Mouse (Mus musculus): ENCODE results near the gene Rxra.

Gene Rxra

DNA sequence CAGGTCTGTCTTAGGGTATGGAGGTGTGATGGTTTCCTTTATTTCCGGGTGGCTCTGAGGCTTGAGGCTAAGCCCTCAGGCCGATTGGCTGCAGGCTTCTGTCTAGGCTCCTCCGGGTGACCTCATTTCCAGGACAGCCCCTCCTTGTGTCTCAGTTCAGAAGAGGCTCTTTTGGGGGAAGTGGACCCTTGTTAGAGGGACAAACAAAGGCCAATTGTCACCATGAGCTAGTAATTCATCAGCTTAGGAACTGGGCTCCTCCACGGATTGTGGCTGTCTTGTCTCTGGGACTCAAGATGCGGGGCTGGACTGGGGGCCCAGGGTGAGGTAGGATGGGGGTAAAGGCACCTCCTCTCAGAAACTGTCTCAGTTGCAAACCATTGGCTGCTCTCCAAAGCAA, 5.5 kb upstream of the Rxra start:
- DNase-seq (ENCODE audit: low read depth): no peak

- DNase-seq (ENCODE audit: low read depth): peak; percentile 94
These were observed 4.6 kb upstream of the Rxra start for GRCm38 (mm10) chr2:27671633-27672091.

DNA sequence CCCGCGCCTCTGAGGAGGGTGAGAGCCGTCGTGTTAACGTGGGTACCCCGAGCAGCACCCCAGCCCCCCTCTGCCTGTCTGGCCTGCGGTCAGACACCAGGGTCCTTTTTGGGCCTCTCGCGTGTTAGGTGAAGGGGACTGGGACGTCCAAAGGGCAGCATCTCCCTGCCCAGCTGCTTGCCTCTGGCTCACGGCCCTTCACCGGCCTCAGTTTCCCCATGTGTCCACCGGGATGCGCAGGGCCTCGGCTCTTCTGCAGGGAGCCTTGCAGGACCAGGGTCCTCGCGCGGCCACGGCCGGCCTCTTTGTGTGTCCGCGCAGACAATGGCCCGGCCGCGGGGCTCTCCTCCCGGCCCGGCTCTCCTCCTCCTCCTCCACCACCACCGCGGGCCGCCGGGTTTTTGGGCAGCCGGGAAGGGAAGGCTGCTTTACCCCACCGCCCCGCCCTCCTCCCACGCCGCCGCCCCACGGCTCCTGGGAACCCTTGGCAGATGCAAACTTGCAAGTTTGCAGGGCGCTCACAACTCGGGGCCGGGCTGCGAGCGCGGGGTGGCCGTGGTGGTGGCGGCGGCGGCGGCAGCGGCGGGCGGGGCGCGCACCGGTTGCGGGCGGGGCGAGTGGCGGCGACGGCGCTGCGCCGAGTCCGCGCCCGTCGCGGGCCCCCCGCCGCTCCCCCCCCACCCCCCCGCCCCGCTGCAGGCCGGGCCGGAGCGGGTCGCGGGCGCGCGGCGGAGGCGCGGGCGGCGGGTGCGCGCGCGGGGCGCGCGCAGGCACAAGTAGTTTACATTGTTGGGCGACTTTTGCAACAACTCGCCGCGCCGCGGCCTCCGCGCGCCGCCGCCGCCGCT, 462 bp downstream of the Rxra start:
- DNase-seq (ENCODE audit: low read depth): peak; percentile 87

DNA sequence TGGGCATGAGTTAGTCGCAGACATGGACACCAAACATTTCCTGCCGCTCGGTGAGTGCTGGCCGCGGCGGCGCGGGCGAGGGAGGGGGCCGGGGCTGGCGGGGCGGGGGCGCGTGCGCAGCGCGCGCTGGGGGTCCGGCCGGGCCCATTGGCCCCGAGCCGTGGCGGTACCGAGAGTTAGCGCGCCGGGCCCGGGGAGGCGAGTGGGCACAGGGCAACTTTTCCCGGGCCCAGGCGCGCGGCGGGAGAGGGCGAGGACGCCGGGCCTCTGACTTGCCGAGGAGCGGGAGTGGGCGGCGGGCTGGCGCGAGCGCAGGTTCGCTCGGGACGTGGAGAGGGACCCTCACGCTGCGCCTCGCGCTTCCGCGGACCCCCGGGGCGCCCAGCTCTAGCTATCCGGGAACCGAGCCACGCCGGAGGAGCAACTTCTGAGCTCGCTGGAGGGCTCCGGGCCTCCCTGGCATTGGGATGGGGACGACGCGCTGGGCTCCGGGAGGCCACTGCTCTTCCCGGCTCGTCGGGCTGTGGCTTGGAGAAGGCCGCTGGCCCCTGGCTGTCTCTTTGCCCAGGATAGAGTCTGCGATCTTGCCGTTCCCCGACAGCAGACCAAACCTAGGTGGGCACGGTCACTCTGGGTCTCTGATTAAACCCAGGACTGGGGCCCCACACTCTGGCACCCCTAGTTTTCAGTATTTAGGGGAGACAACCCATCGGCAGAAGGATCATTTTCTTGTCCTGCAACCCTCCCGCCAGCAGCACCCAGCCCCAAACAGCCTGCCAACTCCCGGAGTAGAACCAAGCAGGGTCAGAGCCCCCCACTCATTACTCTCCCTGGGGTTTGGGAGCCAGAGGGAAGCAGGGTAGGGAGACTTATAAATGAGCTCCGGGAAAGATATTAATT, 1.4 kb downstream of the Rxra start:
- peak; percentile 62 for DNase-seq (ENCODE audit: low read depth)

DNA sequence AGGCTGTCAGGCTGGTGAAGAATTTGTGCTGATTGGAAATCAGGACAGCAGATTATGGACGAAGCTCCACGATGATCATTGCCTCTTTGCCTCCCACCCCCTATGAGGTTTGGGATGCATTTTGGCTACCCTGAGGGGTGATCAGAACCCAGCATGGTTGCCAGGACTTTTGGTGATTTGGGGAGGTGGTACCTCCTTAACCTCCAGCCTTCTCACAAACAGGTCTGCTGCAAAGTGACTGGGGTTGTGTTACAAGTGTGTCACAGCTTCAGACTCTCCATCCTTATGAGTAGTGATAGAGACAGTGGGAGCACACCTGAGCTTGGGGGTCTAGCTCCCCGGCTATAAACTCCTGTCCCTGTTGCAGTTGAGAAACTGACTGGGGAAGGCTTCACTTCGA, 2.1 kb downstream of the Rxra start:
- DNase-seq (ENCODE audit: low read depth): no peak

GRCm38 (mm10) chr2:27678836-27679480, 2.7 kb downstream of the Rxra start:
- no peak for DNase-seq (ENCODE audit: low read depth)

DNA sequence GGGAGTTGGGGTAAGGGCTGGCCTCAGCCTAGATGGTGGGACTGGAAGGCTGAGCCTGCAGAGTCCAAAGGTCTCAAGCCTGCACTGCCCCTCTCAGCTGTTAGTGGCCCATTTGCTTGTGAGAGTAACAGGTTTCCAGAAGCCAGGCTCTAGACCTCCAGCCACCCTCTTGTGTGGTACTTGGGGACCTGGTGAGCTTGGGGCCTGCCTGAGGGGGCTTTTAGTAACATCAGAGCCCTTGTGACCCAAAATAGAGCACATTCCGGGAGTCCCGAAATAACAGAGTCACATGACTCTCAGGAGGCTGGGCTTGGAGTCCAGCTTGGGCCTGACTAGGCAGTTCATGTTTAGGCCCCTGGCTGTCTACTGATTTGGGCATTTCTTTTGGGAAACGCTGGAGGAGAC, 3.4 kb downstream of the Rxra start:
- DNase-seq (ENCODE audit: low read depth): peak; percentile 67

DNA sequence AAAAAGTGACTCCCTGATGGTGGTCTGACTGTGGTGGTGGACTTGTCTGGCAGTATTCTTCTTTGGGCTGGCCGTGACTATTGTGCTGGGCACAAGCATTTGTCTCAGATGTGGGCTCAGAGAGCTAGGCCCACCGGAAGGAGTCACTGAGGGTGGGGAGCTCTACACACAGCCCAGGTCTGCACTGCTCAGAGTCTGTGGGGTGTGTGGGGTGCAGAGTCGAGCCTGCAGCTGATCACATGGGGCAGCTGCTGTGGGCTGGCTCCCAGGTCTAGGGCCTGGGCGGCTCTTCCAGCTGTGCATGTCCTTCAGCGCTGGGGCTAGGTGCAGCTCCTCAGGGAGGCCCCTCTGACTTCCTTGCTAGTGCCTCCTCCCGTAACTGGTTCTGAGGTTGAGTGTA, 3.8 kb downstream of the Rxra start:
- no peak for DNase-seq (ENCODE audit: low read depth)

DNA sequence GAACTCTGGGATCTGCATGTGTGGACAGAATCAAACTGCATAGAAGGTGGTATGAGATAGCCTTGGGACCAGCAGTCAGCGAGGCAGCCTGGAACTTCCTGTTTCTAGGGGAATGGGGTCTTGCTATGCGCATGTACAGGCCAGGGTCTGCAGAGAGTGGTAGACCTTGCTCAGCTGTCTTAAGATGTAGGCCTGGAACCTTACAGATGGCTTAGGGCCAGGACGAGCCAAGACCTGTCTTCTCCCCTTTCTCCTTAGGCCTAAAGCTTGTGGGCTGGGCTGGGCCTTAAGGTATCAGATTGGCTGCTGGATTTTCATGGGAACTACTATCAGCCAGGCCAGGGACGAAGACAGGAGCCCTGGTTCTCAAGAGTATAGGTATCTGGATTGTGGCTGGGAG, 4.4 kb downstream of the Rxra start:
- DNase-seq (ENCODE audit: low read depth): no peak

GRCm38 (mm10) chr2:27681426-27681825, 5.2 kb downstream of the Rxra start:
- no peak for DNase-seq (ENCODE audit: low read depth)

- no peak for DNase-seq (ENCODE audit: low read depth)
These were observed 5.9 kb downstream of the Rxra start for GRCm38 (mm10) chr2:27682096-27682495.

- DNase-seq (ENCODE audit: low read depth): no peak
These were observed 7.9 kb downstream of the Rxra start for GRCm38 (mm10) chr2:27684017-27684657.

DNA sequence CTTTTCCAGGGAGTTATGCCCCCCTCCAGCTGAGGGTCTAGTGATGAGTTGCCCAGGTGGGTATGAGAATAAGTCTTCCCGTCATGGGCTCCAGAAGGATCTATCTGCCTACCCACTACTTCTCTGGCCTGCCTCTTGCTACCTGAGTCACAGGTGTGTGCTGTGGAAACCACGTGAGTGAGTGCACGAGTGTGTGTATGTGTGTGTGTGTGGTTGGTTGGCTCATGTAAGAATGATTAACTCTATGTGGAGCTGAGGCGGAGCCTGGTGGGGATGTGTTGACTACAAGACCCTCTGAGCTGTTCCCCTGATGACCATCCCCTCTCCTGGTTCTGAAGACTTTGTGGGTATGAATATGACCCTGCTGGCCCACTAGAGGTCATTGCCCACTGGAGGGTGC, 9.7 kb downstream of the Rxra start:
- no peak for DNase-seq (ENCODE audit: low read depth)

- DNase-seq (ENCODE audit: low read depth): no peak
These were observed 10.1 kb downstream of the Rxra start for GRCm38 (mm10) chr2:27686335-27686734.

DNA sequence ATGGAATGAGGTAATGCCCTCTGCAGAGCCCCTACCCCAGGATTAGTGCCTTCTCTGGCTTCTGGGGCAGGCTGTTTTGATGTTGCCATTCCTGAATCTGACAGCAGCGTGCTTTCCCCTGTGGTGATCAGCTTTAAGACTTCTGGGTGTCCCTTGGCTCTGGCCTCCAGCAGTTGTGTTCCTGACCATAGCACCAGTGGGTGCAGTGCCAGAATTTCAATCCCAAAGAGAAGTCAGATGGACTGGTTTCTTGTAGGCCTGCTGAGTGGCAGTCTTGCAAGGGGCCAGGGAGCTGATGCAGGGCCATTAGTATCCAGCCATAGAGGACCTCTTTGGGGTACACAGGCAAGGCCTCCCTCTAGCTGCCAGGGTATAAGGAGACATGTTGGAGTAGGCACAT, 10.8 kb downstream of the Rxra start:
- DNase-seq (ENCODE audit: low read depth): no peak

DNA sequence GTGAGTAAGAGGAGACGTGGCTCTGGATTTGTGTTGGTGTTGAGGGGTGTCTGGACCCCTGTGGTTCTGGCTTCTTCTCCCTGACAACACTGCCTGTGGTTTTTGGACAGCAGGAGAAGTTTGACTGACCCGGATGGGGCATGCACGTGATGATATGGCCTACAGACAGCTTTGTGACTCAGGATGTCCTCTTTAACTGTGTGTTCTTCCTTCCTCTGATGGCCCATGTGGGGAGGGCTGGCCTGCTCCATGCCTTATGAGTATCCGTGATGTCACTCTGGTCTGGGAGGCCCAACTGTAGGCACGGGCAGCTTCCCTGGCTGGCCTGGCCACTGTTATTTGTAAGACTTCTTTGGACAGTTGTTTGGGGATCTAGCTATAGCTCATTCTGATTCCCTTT, 11.7 kb downstream of the Rxra start:
- DNase-seq (ENCODE audit: low read depth): no peak

GRCm38 (mm10) chr2:27690714-27691113, 14.5 kb downstream of the Rxra start:
- DNase-seq (ENCODE audit: low read depth): no peak

DNA sequence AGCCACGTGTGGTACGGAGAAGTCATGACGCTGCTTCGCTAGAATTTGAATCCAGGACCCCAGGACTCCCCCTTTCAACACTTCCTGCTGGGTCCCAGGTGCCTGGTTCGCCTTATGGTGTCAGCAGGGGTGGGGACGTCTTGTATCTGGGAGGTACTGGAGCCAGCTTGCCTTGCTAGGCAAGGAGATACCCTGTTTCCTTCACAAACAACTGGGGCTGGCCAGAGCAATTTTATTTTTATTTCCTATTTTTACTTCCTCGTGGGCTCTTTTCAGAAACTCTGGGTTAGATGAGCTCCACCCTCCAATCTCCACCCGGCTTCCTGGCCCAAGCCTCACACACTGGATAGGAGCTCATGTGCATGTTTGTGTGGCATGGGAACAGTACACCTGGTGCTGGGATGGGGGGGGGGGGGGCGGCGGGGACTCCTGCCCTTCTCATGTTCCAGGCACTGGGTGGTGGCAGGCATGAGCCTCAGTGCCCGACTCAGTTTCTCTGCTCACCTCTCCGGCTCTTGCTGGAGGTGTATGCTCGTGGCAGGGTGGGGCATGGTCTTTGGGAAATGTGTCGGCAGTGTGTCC, 15.0 kb downstream of the Rxra start:
- no peak for DNase-seq (ENCODE audit: low read depth)

DNA sequence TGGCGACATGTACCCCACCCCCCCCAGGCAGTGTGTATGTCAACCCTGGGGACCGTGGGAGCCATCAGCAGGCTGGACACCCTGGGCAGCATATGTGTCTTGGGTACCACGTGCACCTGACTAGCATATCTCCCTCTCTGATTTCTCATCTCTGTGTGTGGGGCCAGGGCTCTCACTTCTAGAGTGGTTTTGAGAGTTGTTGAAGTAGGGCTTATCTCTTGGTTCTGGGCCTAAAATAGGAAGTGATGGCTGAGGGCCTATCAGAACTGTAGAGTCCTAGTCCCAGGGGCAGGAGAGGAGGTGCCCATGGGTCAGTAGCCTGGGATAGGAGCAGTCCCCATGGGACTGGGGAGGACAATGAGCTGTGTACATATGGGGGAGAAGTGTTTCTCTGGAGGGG, 16.4 kb downstream of the Rxra start:
- no peak for DNase-seq (ENCODE audit: low read depth)

DNA sequence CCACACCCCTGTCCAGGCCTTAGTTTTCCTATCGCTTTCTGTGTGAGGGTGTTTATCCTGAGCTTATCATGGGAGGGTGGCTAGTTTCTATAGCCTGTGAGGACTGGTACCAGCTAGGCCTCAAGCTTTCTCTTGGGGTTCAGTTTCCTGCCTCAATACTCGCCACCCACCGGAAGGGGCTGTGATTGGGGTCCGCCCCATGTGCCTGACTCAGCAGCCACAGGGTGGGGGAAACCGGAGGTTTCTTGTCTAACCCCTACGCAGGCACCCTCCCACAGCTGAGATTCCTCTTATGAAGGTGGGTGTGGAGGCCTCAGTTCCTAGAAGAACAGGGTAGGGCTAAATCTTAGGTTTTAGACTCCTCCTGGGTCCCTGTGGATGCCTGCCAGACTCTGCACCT, 17.4 kb downstream of the Rxra start:
- DNase-seq (ENCODE audit: low read depth): no peak

DNA sequence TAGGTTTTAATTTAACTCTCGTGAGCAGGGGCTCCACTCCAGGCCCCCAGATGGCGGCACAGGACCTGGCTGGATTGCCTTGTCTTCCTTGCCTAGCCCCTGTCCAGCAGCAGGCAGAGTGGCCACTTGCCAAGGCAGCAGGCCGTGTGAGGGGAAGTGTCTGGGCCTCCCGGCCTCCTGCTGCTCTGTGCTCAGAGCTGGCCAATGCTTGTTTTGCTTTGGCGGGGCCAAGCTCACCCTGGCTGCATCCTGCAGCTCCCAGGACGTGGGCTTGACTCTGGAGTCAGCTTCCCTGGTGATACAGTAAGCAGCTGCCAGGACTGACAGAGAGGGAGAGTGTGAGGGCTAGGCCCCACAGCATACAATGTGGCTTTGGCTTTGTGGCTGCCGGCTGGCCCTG, 23.3 kb downstream of the Rxra start:
- DNase-seq (ENCODE audit: low read depth): peak; percentile 96

GRCm38 (mm10) chr2:27702283-27702682, 26.0 kb downstream of the Rxra start:
- peak; percentile 25 for DNase-seq (ENCODE audit: low read depth)
